Mouse (Mus musculus) stomach, embryonic 16.5 days (tissue): ENCODE data around the gene Taf4. TPM values are rescaled to one million over a fixed set of nuclear protein-coding genes. Genes with fewer than 3 reads are reported as not detected.
A peak's percentile ranks its signal among the peaks of the same experiment; 100 is the strongest.

ENCODE experiments used
- ATAC-seq: fragments of 200-750 bp; cut with Nextera tagmentation; 2 replicates; pipeline ENCODE4 v1.8.0; 2017; ENCODE audit warnings: moderate number of reproducible peaks, moderate TSS enrichment; ENCODE audit not compliant: insufficient read depth, low FRiP score
- H3K27ac ChIP-seq: fragments of 300-500 bp; sonication (generic); 2 replicates; pipeline ENCODE4 v1.5.1; 2014; ENCODE audit warnings: low read length
- H3K27me3 ChIP-seq: fragments of 300-500 bp; sonication (generic); 2 replicates; pipeline ENCODE4 v1.6.1; 2014; ENCODE audit warnings: low read length, control low read depth, mixed read lengths; ENCODE audit not compliant: control insufficient read depth, insufficient read depth
- H3K36me3 ChIP-seq: fragments of 300-500 bp; sonication (generic); 2 replicates; pipeline ENCODE4 v1.6.1; 2014; ENCODE audit warnings: low read length; ENCODE audit not compliant: control insufficient read depth, insufficient read depth
- H3K4me1 ChIP-seq: fragments of 300-500 bp; sonication (generic); 2 replicates; pipeline ENCODE4 v1.6.1; 2014; ENCODE audit warnings: low read length, control low read depth, mixed read lengths; ENCODE audit not compliant: control insufficient read depth, insufficient read depth
- H3K4me2 ChIP-seq: fragments of 300-500 bp; sonication (generic); 2 replicates; pipeline ENCODE4 v1.6.1; 2014; ENCODE audit warnings: low read depth, low read length, mixed read lengths
- H3K4me3 ChIP-seq: fragments of 300-500 bp; sonication (generic); replicated peaks from 2 replicates; pipeline ENCODE4 v1.5.1; 2014; ENCODE audit warnings: mild to moderate bottlenecking, low read length
- H3K9ac ChIP-seq: fragments of 300-500 bp; sonication (generic); 2 replicates; pipeline ENCODE4 v1.6.1; 2014; ENCODE audit warnings: low read length
- H3K9me3 ChIP-seq: fragments of 300-500 bp; sonication (generic); replicated peaks from 2 replicates; pipeline ENCODE4 v1.6.1; 2016; ENCODE audit warnings: low read length, control low read depth; ENCODE audit not compliant: control insufficient read depth
- WGBS: fragments of 180-500 bp; shearing (Covaris S2); extraction: QIAGEN DNeasy Blood & Tissue Kit; methylation state at CpG from one replicate; pipeline ENCODE4 v1.1.7; 2014; 5-methylcytosine and 5-hydroxymethylcytosine counted together
- polyA plus RNA-seq: library from polyadenylated mRNA; unstranded; fragments of >200 nt; fragmentation: Nextera tagmentation; extraction: Ambion mirVana; gene quantifications from 2 replicates; pipeline ENCODE4 v1.2.1, GENCODE M21; 2015

The Taf4 gene
- polyA plus RNA-seq, 1 experiment from 2014 or later, result 3.2 TPM

DNA sequence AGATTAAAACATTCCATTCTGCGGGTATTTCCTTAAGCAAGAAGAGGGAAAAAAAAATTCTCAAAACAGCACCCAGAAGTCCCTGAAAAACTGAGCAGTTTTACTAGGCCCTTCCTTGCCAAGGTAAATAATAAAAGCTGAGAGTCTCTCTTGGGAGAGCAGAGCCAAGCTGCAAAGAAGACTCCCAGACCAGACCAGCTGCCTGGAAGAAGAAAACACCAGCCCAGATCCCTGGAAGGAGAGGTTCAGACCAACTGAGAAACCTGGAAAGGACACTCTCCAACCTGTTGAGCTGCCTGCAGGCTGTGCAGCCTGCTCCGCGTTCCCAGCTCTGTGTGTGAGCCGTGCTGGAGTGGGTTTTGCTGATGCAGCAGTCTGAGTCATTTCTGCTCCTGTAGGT is 41.2 kb upstream of the Taf4 start:
- H3K36me3 ChIP-seq, result no peaks in the 10 kb centered on the region
- WGBS, result 33% methylated on average over 4 of the region's 4 CpGs
- H3K4me2 ChIP-seq, result no peak overlapping the region
- H3K4me1 ChIP-seq, result peaks cover 14% of the 10 kb centered on the region
- no peak for ATAC-seq
- H3K9ac ChIP-seq, result no peak overlapping the region
- peak overlapping the region; percentile 44; the same call in 1 of the 2 replicates for H3K27ac ChIP-seq
- H3K4me3 ChIP-seq, result no peak overlapping the region
- peaks cover 6% of the 10 kb centered on the region for H3K27me3 ChIP-seq
- H3K9me3 ChIP-seq, result no peaks in the 10 kb centered on the region

DNA sequence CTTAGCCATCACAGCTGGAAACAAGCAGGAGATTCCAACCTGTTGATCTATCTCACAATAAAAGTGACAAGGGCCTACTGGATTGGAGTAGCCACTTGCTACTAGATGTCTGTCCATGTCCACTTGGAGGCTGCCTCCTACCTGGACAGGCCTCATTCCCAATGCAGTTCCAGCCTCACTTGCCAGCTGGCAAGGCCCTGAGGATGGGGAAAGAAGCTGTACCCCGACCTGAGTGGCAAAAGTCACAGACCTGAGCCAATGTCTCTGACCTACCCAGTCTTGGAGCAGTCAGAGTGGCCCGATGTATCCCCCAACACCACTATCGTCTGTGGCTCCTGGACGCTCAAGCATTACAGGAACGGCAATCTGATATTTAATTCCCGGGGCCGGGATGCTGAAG is 37.2 kb upstream of the Taf4 start:
- Histone ChIP-seq H3K9me3 (no peaks in the 10 kb centered on the region), H3K4me3 (no peak overlapping the region), H3K4me2 (no peak overlapping the region), H3K27ac (no peak overlapping the region), H3K36me3 (no peaks in the 10 kb centered on the region), H3K4me1 (peaks cover 14% of the 10 kb centered on the region), H3K27me3 (no peaks in the 10 kb centered on the region), H3K9ac (no peak overlapping the region)
- ATAC-seq, result no peak
- 88% methylated on average over 7 of the region's 7 CpGs for WGBS

DNA sequence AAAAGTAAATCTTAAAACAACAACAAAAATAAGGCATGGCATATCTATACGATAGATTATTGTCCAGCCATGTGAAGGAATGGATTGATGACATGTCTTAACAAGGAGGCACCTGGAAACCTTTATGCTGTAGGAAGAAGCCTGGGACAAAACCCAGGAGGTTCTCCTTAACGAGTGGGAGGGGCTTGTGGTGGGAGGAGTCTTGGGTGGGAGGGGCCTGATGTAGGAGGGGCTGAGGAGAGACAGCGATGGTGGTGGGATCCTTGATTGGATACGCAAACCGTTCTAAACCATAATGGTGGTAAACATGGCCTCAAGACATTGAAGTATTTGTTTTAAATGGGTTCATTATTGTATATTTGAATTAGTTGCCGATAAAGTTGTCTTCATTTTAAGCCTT is 34.9 kb upstream of the Taf4 start:
- Histone ChIP-seq H3K36me3 (no peaks in the 10 kb centered on the region), H3K27ac (no peak overlapping the region), H3K27me3 (no peaks in the 10 kb centered on the region), H3K4me2 (no peak overlapping the region), H3K4me3 (no peak overlapping the region), H3K4me1 (peaks cover 2% of the 10 kb centered on the region; the same call in 1 of the 2 replicates), H3K9ac (no peak overlapping the region), H3K9me3 (no peaks in the 10 kb centered on the region)
- ATAC-seq, result no peak
- 78% methylated on average over 6 of the region's 6 CpGs for WGBS

- Histone ChIP-seq H3K27me3 (no peaks in the 10 kb centered on the region), H3K4me1 (no peaks in the 10 kb centered on the region), H3K27ac (no peak overlapping the region), H3K36me3 (no peaks in the 10 kb centered on the region), H3K4me3 (no peak overlapping the region), H3K9ac (no peak overlapping the region), H3K9me3 (no peaks in the 10 kb centered on the region), H3K4me2 (no peak overlapping the region)
- 93% methylated on average over 7 of the region's 7 CpGs for WGBS
- ATAC-seq, result no peak
Observed at GRCm38 (mm10) chr2:180010686-180011085, 34.2 kb upstream of the Taf4 start.

GRCm38 (mm10) chr2:180006352-180007017 is 30.0 kb upstream of the Taf4 start:
- 35% methylated on average over 9 of the region's 9 CpGs for WGBS
- no peaks in the 10 kb centered on the region for H3K36me3 ChIP-seq
- ATAC-seq, result peak; percentile 77

GRCm38 (mm10) chr2:180005656-180006351 is 29.4 kb upstream of the Taf4 start:
- Histone ChIP-seq H3K36me3 (no peaks in the 10 kb centered on the region), H3K4me3 (no peak overlapping the region), H3K9ac (no peak overlapping the region), H3K4me1 (no peaks in the 10 kb centered on the region), H3K27me3 (no peaks in the 10 kb centered on the region), H3K9me3 (no peaks in the 10 kb centered on the region), H3K27ac (no peak overlapping the region), H3K4me2 (no peak overlapping the region)
- ATAC-seq, result no peak
- 58% methylated on average over 5 of the region's 5 CpGs for WGBS

More at GRCm38 (mm10) chr2:180006352-180007017, 30.0 kb upstream of the Taf4 start:
- no peaks in the 10 kb centered on the region for H3K9me3 ChIP-seq
- peak overlapping the region; percentile 1; the same call in 1 of the 2 replicates for H3K27ac ChIP-seq
- H3K4me2 ChIP-seq, result 0 out of 2 replicates have a peak overlapping the region, but pooled peaks have one; percentile 2
- H3K4me3 ChIP-seq, result no peak overlapping the region
- no peak overlapping the region for H3K9ac ChIP-seq
- no peaks in the 10 kb centered on the region for H3K27me3 ChIP-seq
- no peaks in the 10 kb centered on the region for H3K4me1 ChIP-seq

DNA sequence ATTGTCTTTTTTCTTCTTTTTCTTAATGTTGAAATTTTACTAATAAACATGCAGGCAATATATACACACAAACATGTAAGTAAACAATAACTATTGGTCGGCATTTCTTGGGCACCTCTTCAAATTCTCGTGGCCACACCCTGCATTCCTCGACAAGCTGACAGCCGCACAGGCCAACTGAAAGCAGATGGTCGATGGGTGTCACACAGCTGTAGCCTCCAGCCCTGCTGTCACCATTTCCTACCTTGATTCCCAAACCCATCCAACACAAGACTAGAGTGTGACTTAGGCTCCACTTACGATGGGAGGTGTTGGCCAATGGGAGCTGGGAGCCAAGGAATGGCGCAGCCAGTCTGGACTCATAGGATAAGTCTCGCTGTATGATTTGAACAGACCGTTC is 25.2 kb upstream of the Taf4 start:
- WGBS, result 81% methylated on average over 9 of the region's 9 CpGs
- Histone ChIP-seq H3K9ac (no peak overlapping the region), H3K4me1 (no peaks in the 10 kb centered on the region), H3K9me3 (no peaks in the 10 kb centered on the region), H3K4me2 (no peak overlapping the region), H3K36me3 (no peaks in the 10 kb centered on the region), H3K27me3 (no peaks in the 10 kb centered on the region), H3K4me3 (no peak overlapping the region), H3K27ac (no peak overlapping the region)
- ATAC-seq, result no peak

- no peak overlapping the region for H3K4me2 ChIP-seq
- H3K4me1 ChIP-seq, result no peaks in the 10 kb centered on the region
- H3K9ac ChIP-seq, result no peak overlapping the region
- no peak for ATAC-seq
- no peak overlapping the region for H3K4me3 ChIP-seq
- no peak overlapping the region for H3K27ac ChIP-seq
- H3K27me3 ChIP-seq, result no peaks in the 10 kb centered on the region
- 64% methylated on average over 4 of the region's 4 CpGs for WGBS
- no peaks in the 10 kb centered on the region for H3K9me3 ChIP-seq
- H3K36me3 ChIP-seq, result no peaks in the 10 kb centered on the region
Observed at GRCm38 (mm10) chr2:179998431-179998830, 22.0 kb upstream of the Taf4 start.

DNA sequence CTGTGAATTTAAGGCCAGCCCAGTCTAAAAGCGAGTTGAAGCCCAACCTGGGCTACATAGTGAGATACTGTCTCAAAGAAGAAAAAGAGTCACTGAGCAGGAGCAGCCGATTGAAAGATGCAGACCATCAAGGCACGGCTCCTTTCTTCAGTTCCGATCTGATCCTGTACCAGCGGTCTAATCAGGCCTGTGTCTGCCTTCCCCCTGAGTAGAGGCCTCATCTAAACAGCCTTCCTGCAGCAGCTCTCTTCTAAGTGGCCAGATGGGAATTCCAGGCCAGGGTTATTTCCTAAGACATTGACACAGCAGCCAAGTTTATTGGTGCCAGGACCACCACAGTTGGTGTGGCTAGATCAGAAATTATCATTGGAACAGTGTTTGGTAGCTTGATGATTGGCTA is 16.6 kb upstream of the Taf4 start:
- Histone ChIP-seq H3K9me3 (no peaks in the 10 kb centered on the region), H3K27me3 (no peaks in the 10 kb centered on the region), H3K4me2 (no peak overlapping the region), H3K4me3 (no peak overlapping the region), H3K9ac (no peak overlapping the region), H3K36me3 (no peaks in the 10 kb centered on the region), H3K27ac (no peak overlapping the region), H3K4me1 (no peaks in the 10 kb centered on the region)
- 80% methylated on average over 5 of the region's 5 CpGs for whole genome bisulfite sequencing
- no peak for ATAC-seq
